Mouse (Mus musculus) gastrocnemius, postnatal 25 days (tissue): ENCODE measurements around the gene Rell1. TPM values are rescaled to one million over a fixed set of nuclear protein-coding genes. Genes with fewer than 3 reads are reported as not detected.

Experiments
- DNase-seq: peaks from one replicate; pipeline ENCODE4 v3.0.0; 2022
- total RNA-seq, 2 experiments: library from RNA; stranded (reverse); gene quantifications; 1 replicate in 1 of 2; 2 replicates in 1 of 2; pipeline ENCODE4 v1.2.3; 2021

Rell1 gene
- total RNA-seq, 2 experiments from 2014 or later: 8.2 to 9.4 TPM

- DNase-seq: no peak
Observed at GRCm38 (mm10) chr5:63952039-63952438, 16.7 kb downstream of the Rell1 start.

DNA sequence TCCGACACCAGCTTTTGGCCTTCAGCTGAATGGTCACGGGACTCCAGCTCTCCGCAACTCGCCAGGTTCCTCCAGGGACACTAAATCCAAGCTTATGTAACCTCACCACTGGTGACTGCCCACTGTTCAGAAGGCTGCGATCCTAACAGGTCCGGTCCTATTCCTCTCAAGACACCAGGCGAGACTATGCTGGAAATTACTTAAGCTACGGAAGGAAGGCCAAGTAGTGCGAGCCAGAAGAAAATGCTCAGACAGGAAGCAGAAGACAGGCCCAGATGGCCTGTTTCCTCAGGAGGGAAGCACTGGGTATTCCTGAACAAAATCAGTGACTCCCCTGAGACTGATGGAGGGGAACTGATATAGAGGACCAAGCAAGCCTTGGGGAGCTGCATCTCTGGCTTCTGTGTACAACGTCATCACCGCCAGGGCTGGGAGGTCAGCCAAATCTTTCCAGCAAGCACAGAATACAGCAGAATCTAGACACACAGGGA, 17.2 kb downstream of the Rell1 start:
- peak; percentile 63 for DNase-seq

GRCm38 (mm10) chr5:63949195-63949594, 19.5 kb downstream of the Rell1 start:
- DNase-seq: no peak

GRCm38 (mm10) chr5:63947526-63947925, 21.2 kb downstream of the Rell1 start:
- DNase-seq: no peak

- no peak for DNase-seq
Observed at GRCm38 (mm10) chr5:63943291-63943690, 25.4 kb downstream of the Rell1 start.

- no peak for DNase-seq
Observed at GRCm38 (mm10) chr5:63941891-63942290, 26.8 kb downstream of the Rell1 start.

- DNase-seq: peak; percentile 29
Observed at GRCm38 (mm10) chr5:63938575-63938974, 30.1 kb downstream of the Rell1 start.

- peak; percentile 41 for DNase-seq
Observed at GRCm38 (mm10) chr5:63936740-63937139, 32.0 kb downstream of the Rell1 start.

DNA sequence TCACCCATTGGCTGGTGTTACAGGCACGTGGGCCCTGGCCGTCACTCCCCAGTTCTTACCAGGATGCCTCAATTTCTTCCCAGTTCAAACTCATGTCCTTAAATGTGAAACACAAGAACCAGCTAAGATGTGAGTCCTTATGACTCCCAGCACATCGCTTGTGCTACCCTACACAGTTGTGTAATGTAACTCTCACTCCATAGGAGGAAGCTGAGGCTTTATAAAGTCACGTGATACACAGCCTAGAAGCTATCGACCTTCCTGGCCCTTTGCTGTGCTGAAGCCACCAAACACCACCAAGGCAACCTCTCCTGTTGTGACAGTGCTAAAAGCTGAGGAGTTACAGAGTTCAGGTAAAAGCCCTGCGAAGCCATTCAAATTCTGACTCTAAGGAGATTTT, 33.1 kb downstream of the Rell1 start:
- no peak for DNase-seq

DNA sequence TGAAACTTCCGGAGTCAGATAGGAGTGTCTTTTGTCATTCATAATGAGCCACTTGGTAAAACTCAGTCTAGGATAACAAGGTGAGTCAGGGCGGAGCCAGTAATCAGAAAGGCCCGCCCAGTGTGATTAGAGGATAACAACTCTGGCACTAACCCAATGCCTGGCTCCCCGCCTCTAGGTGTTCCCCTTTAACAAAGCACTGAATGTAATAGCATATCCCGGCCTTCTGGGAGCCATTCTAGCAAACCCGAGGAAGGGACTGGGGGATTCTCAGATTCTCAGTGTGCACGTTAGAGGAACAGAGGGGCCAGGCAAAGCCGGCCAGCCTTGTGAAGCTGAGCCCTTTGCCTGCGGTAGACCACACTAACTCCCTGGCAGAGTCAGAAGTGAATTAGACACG, 35.9 kb downstream of the Rell1 start:
- DNase-seq: no peak

DNA sequence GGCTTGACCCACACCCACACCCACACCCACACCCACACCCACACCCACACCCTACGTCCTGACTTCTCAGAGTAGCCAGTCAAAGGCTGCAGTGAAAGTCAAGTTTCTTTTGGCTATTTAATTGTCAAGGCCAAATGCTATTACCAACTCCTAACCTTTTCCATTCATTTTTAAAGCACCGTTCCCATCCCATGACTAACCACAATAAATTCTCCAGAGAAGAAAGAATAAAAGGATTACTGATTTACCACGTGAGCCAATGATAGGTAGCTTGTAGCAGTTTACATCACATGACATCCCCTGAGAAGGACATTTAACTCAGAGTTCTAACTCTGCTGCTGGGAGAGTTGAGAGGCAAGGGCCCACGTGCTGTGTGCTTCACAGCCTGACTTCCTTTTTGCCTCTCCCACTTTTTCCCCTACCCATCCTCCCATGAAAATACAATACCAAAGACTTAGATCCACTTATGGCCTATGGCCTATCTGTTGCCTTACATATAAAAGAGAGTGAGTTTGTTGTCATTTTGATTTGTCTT, 37.8 kb downstream of the Rell1 start:
- DNase-seq: no peak

- DNase-seq: no peak
Observed at GRCm38 (mm10) chr5:63925035-63925628, 43.6 kb downstream of the Rell1 start.

DNA sequence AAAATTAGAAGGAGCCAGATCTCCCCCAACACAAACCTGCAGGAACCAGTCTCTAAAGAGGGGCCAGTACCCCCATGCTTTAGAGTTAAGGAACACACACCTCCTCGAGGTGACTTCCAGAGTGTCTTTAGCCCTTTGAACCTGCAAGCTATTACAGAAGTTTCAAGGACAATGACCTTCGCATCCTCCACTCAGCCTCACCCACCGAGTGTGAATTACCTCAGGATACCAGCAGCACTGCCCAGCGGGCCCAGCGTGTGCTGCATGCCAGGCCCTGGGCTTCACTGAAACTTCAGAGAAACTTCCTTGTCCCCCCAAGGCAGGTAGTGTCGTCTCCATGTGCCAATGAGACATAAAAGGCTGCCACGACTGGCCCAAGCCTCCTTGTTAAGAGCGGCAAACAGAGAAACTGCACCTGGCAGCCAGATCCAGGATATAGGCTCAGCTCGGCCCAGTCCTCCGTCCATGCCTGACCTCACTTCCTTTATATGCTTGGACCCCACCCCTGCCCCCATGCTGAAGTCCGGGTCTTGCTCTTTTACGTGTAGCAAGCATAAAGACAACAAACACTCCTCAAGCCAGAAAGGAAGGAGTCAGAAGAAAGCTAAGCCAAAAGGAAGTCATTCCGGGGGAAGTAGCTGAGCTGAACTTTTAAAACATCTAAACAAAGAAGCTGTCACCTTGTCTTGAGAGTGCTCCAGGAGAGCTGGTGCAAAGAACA, 45.2 kb downstream of the Rell1 start:
- DNase-seq: no peak

GRCm38 (mm10) chr5:63918201-63918600, 50.5 kb downstream of the Rell1 start:
- DNase-seq: no peak

DNA sequence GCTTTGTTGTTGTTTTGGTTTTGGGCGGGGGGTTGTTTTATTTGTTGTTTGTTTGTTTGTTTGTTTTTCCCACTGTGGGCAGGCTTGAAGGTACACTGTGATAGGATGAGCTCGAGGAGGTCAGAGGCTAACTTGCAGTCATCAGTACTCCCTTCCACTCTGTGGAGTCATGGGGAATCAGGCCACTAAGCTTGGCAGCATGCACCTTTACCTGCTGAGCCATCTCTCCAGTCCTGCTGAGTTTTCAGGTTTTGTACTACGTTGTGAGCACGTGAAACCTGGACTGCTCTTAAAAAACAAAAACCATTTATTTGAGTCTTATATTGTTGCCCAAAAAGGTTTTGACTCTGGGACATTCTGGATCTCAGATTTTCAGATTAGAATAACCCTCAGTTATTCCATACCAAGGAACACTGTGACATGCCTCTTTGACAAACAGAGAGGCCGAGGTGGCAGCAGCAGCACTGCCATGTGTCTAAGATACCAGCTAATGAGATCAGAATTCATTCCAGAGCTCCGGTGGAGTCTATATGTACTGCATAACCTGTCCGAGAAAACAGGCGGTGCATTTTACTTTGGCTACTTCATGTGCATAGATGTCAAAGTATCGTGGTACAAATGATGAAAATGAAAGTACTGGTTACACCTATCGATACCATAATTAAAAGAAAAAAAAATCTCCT, 52.1 kb downstream of the Rell1 start:
- no peak for DNase-seq

DNA sequence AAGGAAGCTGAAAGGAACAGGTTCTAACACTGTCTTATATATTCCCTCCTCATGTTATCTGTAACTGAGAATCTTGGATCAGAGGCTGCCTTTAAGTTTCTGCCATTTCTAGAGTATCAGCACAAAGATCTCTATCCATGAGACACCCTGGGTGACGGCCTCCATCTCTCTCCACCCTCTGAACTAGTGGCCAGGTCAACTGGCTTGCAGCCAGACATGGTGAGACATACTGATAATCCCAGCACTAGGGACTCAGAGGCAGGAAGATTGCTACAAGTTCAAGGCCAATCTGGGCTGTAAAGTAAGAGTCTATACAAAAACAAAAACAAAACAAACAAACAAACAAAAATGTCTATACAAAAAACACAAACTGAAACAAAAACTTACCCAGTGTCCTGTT, 53.8 kb downstream of the Rell1 start:
- no peak for DNase-seq

- DNase-seq: no peak
Observed at GRCm38 (mm10) chr5:63910171-63910960, 58.3 kb downstream of the Rell1 start.

DNA sequence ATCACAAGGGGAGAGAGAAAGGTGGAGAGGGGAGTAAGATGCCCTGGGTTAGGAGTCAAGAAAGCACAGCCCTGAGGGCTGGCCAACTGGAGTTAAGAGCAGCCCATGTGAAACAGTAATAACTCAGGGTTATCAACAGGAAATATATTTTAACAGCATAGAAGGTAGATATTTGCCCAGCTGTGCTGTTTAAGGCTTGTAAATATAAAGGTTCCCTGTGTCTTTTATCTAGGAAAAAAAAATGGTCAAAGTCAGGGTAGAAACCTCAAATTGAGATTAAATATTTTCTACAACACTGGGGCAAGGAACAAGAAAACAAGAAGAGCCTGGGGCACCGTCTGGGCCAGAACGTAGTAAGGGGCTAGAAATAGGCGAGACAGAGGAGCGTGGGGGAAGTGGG, 61.2 kb downstream of the Rell1 start:
- DNase-seq: no peak

DNA sequence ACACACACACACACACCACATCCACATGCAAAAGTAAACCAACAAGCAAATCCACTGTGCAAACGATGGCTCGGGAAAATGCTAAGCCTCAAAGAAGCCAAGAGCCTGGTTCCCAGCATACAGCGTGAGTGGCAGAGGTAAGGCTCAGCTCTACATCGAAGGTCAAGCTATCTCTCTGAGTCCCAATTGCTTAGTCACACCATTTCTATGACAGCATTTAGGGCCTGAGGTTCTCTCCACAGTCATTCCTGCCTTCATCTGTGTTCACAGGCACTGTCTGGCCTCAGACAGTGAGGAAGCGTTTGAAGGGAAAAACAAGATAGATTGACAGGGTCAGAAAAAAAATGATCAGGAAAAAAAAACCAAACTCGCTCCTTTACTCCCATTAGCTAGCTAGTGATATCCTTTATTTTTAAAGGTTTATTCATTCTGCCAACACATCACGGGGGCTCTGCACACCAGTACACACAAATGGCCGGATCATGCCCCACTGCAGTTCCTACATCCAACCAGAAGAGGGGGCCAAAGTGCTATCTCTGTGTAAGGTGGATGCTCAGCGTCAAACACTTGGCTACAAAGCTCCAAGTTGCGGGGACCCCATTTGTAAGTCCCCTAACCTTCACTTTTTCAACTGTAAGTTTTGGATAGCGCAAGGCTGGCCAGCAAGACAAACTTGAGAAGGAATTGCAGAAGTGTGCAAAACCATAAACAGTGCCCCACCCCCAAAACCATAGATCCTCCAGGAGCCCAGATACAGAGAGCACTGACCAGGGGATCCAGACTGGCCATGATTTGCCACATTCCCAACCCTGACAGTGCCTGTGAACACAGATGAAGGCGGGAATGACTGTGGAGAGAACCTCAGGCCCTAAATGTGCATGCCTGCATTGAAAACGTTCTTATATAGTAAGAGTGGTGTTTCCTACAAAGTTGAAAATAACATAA, 62.3 kb downstream of the Rell1 start:
- DNase-seq: peak; percentile 58

DNA sequence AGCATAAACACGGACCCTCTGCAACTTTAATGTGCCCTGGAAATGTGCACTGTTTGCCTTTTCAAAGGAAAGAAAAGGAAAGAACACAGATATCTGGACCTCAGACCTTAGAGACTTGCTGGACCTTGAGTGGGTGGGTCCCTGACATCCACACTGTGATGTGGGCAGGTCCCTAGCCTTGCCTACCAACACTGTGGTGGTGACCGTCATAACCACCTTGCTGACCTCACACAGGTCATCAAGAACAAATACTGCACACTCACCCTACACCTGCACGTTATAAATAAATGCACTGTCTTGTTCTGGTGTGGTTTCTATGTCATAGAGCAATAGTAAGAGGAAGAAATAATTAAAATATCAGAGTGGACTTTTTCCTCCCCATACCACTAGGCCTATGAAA, 65.4 kb downstream of the Rell1 start:
- no peak for DNase-seq

GRCm38 (mm10) chr5:63897820-63898110, 70.9 kb downstream of the Rell1 start:
- DNase-seq: no peak
